Mouse (Mus musculus) thymus, postnatal 25 days (tissue): ENCODE results near the gene Znfx1.
A peak's percentile ranks its signal among the peaks of the same experiment; 100 is the strongest.

ENCODE experiments used
- DNase-seq: peaks from one replicate; pipeline ENCODE4 v3.0.0; 2022

Znfx1 gene

DNA sequence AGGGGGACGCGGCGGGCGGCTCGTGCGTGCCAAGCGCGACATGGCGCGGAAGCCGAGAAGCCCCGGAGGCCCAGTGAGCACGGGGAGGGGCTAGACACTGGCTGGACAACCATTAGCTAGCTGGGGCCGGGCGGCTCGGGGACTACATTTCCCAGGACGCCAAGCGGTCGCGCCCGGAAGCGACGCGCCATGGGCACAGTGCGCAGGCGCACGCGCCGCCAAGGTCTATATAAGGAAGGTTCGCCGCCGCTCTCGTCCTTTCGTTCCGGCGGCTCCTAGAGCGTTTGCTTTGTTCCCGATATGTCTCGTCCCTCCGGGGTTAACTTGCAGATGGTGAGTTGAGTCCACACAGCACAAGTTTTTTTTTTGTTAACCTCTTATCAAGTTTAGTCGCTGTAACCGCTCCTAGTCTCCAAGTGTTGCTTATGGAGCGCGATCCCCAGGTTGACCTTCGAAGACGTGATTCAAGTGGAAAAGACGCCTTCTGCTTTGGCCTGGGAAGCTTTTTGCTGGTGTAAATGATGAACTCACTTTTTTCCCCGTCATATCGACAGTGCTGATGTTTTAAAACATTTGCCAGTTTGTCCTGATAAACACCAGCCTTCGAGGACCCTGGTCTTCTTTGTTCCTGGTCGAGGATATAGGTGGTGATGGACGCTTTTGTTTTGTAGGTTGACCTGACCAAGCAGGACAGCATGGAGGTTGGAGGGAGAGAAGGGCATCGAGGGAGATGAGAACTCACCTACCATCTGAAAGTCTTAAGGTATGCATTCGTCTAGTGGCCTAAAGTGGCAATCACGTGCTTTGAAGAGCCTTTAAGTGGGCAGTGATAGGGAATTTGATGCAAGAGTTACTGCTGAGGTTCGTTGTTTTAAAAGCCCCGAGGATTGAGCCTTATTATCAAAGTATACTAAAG is at the start of gene Znfx1:
TSS of gene Znfx1 (minus strand) at position 51 of the 916 bp plus-strand sequence.
- DNase-seq = peak; percentile 97

DNA sequence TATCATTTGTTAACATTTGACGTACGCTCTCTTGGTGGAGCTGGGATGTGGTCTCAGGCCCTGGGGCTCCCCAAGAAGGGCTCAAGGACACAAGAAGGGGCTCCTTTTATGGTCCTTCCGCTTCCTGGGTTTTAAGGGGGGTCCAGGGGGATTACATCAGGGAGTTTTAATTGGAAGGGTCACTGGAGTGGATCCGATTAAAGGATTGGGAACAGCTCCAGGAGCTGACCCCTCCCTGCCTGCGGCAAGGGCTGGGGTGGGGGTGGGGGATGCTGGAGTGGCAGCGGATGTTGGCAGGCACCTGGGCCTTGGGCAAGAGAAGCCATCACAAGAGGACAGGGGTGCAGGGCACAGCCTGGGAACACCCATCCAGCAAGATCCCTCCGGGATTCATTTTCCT is 49.4 kb upstream of the Znfx1 start:
- DNase-seq = no peak

DNA sequence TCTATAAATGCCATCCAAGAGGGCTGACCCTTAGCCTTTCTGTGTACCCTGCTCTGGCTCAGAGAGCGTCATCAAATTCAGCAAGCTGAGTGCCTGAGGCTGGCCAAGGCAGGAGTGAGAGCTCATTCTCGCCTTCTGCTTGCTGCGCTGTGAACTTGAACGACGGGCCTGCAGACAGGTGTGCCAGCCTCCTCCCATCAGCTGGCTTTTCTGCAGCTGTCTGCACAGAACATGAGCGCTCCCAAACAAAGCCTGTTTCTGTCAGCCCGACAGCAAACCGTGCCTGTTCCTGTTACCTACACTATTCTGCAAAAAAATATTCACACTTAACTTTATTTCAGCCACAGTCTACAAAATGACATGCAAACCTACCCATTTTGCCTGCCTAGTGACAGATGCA is 46.7 kb upstream of the Znfx1 start:
- DNase-seq = no peak

DNA sequence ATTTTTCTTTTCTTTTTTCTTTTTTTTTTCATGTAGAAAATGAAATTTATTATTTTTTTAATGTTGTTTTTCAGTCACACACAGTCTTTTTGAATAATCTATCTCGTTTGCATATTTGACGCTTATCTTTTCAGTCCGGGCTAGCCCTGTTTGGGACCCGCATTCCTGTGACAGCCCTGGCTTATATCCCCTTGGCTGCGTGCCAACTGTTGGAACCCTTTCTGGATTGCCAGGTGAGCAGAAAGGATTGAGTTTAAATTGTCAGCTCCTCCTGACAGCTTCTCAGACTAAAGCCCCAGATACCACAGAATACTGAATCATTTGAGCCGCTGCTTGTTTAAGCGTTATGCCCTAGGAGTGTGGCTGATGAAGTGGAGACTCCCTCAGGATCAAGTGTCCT is 40.7 kb upstream of the Znfx1 start:
- no peak for DNase-seq

DNA sequence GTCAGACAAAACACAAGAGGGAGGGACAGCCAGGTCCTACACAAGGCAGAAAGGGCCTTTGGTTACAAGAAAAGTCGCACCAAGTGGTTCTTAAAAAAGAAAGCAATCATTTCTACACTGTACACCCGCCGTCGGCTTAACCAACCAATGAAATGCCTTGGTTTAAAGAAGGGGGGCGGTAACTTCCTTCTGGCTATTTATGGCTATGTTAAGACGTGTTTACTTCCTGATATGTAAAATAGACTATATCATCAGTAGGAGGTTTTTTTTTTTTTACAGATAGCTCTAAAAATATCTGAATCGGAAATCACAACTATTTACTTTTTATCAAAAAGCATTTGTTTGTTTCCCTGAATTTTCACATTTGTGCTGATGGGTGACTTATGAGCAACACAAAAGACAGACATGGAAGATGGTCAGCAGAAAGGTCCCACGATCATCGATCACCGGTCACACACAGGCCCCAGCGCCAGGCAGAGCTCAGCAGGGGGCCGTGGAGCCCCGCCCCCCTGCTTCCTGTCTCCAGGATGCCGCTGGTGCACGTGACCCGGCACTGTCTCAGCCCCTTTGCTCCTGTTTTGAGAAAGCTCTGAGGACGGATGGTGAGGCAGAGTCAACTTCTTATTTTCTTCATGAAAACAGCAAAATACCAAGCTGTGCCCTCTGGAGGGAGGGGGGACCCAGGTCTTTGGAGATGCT is 39.1 kb upstream of the Znfx1 start:
- peak; percentile 83 for DNase-seq

DNA sequence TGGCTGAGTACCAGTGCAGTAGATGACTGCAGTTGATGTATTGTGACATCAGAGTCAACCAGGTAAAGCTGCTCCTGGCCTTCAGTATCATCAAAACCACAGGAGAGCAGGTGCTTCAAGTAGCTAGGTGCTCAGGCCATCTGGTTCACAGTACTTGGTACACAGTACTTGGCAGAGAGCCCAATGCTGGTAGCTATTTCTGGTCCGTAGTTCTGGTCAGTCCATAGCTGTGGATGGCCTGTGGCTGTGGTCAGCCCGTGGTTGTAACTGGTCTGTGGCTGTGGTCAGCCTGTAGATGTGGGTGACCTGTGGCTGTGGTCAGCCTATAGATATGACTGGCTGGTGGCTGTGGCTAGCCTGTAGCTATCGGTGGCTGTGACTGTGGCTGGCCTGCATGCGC is 31.9 kb upstream of the Znfx1 start:
- no peak for DNase-seq

DNA sequence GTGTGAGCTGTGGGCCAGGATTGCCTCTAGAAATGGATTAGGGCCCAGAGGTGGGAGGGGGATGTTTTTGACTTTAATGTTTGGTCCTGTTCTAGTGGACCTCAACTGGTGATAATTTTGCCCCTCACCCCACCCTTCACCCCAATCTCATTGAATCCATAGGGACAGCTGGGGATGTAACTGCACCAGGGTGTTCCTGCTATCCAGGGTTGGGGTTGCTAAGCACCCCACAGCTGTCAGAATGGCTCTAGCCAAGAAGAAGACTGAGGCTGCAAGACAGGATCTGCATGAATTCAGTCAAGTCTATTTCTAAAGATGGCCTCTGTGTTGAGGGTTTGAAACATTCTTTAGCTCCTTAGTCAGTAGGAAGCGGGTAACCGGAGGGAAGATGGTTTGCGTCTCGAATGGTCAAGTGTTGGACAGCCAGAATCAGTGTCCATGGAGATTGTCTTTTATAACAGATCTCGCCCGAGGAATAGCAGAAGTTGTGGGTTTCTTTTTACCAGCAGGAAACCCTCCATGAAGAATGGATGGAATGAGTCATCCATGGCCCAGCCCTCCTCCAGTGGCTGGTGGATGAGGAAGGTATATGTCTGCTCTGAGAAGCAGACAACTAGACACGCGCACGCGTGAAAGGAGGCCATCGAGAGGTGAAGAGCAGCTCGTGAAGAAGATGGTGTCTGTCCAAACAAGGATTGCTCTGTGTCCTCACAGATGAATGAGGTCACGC is 30.5 kb upstream of the Znfx1 start:
- no peak for DNase-seq

DNA sequence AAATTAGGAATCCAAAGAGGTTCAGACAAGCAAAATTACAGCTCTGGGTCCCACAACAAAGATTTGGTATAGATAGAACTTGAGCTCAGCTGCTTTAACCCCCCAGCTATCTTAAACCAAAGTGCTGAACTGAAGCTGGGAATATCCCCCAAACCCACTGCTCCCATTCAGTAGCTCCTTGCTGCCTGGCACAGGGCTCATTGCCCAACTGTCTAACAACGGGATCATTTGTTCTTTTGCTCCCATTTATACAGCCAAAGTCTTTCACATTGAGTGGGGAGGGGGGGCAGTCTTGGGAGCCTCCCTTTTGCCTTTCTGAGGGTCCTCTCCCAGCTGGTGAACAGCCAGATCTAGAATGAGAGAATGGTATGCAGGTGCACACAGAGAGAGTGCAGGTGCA is 27.5 kb upstream of the Znfx1 start:
- no peak for DNase-seq

DNA sequence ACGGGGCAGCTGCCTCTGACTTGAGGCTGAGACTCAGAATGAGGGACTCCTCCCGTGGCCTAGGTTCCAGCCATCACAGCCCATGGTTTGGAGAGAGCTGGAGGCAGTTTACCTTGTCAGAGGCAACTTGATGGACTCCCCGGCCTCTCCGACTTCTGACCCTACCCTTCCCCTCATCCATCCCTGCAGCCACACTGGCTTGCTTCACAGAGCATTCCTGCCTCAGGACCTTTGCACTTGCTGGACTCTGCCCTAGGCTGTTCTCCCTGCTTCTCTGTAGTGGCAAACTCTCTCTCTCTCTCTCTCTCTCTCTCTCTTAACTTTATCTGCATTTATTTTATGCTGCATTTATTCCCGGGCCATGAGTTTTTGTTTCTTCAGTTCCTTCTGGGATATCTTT is 24.0 kb upstream of the Znfx1 start:
- no peak for DNase-seq

DNA sequence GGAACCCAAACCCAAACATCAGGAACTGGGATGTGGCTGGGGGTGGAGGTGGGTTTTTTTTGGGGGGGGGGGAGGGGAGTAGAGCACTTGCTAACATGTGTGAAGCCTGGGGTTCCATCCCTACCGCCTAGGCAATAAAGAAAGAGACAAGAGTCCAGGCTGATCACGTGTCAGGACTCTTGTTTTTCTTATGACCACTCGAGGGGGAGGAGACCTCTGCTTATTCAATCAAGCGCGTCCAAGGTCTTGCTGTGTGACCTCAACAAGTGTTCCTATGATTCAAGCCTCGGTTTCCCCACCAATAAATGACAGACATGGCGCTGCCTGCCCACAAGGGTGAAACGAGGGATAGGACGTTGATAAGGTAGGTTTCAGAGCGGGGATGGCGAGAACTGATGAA is 23.3 kb upstream of the Znfx1 start:
- DNase-seq = no peak

DNA sequence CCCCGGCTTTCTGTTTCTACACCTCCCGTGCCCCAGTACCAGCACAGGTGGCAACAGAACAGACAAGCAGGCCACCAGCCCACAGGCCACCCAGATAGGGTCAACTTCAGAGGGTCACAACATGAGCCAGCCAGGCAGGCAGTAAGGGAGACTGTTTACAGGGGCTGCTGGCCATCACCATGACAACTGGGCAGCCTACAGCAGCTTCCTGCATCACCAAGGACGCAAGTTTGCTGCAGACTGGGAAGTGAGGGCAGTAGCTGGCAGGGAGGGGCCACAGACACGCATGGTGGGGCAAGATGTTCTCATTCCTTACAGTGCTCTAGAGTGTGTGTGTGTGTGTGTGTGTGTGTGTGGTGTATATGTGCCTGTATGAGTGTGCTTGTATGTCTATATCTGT is 18.8 kb upstream of the Znfx1 start:
- no peak for DNase-seq

DNA sequence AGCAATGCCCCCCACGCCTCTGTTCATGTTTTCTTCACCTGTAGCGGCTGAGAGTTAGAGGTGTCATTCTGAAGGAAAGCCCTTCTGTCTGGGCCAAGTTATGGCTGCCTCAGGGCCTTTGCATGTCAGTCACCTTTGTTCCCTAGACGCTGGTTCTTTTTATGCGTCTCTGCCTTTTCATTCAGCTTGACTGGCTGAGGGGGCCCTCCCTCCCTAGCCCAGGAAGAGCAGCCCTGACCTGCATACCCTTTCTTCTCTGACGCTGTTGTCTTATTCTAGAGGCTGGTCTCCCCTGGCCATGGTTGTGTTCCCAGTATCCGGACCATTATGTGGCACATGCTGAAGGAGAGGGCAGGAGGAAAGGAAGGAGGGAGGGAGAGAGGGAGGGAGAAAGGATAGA is 18.3 kb upstream of the Znfx1 start:
- DNase-seq = no peak

DNA sequence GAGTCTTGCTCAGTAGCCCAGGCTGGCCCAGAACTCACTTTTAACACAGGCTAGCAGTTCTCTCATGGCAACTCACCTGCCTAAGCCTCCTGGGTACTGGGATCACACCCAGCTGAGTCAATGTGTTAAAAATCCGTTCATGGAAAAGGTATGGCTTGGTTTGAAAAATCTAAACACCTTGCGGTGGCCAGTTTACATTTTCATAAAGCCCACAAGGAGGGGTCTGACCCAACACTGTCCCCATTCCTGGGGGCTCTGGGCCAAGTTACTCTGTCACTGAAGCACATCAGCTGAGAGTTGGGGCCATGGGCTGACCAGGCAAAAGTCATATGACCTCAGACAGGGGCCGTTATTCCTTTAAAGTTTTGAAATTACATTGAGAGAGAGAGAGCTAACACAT is 17.6 kb upstream of the Znfx1 start:
- DNase-seq = no peak

DNA sequence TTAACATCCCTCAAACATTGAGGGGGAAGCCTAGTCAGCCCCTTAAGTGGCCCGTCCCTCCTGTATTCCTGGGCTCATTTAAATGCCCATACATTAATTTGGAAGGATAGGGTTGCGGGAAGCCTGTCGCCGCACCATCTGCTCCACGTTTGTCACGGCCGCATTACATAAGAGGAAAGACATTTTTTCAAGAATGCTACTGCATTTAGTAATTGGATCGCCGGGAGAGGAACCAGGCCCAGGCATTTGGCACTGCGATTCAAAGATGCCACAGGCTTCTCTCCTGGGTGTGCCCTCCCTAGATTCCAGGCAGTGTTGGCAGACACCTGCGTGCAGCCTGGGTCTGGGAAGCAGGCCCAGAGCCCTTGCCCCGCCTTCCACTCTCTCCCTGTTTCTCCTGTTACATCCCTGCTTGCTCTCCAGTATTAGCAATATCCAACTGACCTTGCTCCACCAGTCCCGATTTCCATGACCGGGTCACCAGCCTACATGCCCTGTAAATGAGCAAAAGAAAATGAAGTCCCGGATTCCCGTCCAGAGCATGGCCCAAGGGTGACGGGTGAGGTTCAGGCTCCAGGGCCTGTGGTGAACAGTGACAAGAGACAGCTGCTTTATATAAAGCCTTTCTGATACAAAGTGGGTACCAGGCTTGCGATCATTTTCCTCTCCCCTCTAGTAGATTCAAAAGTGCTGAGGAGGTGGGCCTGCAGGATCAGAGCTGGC is 16.9 kb upstream of the Znfx1 start:
- DNase-seq = no peak

DNA sequence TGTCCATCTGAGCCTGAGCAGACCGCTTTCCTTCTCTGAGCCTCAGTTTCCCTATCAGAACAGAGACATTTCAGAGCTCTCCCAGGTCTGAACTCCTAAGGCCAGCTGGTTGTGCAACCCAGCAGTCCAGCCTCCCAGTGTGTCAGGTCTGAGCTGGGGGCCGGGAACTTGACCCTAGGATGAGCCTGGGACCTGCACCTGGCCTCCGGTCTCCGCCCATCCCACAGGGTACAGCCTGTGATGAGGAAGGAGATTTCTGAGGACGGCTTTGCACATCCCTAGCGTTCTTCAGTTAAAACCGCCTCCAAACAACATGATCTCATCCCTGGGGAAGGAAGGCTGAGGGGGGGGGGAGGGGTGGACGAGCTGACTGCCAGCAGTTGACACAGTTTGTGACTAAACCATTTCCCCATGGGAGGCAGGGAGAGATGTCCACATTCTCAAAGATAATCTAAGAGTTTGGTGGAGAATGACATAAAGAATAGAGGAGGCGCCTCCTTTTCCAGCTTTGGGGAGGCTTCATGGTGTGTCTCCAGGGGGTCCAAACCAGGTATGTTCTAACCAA is 16.2 kb upstream of the Znfx1 start:
- no peak for DNase-seq

DNA sequence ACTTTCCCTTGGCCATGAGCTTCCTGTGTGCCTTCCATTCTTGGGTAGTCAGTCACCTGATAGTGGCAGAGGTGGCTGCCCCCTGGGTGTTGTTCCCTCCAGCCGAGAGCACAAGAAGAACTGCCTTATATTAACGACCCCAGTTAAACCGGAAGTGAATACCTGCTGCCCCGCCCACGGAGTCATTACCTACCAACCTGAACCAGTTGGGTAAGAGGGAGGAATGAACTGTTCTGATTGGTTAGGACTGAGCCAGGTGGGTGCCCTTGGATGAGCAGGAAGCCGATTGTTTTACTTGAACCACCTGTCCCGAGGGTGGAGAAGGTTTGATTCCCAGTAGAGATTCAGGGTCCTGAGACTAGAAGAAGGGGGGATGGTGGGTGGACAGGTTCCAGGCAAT is 15.7 kb upstream of the Znfx1 start:
- no peak for DNase-seq

DNA sequence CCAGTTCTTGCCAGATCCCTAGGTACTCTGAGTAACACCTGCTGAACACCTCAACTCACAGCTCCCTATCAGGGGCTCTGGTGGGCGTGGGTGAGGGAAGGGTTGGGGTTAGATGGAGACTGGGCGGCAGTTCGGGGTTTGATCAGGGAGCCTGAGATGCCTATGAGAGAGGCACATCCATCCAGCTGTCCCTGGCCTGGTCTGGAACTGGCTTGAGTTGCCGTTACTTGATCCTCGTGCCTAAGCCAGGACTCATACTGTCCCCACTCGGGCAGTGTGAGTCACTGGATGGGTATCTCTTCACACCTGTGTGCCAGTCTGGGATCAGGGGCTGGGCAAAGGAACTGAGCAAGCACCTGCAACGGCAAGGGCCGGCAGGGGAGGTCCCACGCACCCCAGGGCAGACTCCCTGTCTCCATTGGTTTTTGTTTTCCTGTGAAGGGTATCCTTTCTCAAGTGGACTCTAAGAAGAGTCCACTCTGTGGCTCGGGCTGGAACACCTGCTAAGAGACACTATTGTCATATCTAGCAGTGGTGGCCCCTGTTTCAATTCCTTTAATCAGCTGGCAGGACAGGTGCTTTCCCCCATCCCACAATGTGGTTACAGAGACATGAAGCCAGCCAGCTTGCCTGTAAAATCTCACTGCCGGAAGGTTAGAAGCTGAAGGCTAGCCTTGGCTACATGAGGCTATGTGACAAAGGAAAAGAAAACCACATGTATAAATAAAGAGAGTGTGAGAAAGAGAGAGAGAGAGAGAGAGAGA is 14.6 kb upstream of the Znfx1 start:
- DNase-seq = no peak

DNA sequence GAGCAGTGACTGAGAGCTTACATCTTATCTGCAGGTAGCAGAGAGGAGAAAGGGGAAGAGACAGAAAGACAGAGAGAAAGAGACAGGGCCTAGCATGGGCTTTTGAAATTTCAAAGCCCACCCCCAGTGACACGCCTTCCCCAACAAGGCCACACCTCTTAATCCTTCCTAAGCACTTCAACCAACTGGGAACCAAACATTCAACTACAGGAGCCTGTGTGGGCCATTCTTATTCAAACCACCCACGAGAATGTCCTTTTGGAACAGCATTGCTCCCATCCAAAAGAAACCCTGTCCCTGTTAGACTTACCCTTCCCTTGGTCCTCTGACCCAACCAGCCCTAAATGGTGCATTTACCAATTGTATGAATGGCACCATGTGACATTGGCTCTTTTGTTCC is 13.9 kb upstream of the Znfx1 start:
- DNase-seq = no peak

DNA sequence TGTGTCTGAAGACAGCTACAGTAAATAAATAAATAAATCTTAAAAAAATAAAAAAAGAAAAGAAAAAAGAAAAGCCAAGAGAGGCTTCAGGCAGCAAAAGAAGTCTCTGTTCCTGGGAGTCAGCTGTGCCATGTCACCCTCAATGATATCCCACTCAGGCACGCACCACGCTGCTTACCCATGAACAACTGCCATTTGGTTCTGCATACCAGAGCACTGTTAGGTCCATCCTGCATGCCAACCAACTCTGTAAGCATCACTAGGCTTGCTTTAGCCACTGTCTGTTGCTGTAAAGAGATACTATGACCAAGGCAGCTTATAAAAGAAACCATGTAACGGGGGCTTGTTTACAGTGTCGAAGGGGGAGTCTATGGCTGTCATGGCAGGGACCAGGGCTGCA is 13.5 kb upstream of the Znfx1 start:
- no peak for DNase-seq

DNA sequence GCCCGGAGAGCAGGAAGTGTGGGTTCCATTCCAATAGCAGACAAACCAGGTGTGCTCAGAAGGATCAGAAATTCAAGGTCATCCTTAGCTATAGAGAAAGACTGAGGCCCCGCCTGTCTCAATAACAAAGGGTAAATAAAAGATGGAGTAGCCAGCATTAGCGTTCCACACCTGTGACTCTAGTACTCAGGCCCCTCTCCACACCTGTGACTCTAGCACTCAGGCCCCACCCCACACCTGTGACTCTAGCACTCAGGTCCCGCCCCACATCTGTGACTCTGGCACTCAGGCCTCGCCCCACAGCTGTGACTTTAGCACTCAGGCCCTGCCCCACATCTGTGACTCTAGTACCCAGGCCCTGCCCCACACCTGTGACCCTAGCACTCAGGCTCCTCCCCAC is 11.8 kb upstream of the Znfx1 start:
- DNase-seq = no peak

DNA sequence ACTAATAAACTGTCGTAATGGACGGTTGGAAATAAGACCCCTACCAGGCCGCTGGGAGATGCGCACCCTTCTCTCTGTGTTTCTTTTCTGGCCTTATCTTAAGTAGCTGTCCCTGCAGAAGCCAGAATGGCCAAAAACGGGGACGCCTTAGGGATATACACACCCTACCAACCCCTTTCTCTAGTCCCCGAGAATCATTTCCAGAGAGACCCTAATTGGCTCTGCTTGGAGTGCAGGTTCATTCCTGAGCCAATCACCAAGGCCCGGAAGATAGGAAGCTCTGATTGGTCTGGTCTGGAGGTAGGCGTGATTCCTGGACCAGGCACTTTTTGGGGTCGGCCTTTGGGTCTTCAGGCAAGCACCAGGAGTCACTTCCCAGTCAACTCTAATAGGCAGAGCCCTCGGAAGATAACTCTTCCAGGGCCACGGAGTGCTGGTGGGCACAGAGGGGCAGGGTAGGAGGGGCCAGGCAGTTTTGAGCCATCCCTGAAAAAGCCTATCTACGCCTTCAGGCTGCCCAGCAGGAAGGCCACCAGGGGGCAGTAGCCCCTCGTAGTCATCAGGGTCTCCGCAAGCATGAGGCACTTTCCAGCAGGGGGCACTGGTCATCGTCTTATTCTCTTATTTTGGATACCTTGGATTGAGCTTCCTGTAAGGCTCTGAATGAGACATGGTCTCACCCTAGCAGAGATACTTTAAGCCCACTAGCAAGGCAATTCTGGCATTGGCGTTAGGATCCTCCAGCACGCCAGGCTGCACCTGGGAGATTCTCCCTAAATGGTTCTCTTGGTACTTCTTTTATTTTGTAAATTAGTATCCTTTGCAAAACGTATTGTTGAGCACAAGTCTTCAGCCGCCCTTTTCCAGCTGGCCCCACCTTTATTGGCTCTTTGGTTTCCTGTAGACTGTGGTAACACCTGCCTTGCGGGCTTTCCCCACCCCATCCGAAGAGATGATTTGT is 9.1 kb upstream of the Znfx1 start:
- peak; percentile 90 for DNase-seq
